Mouse (Mus musculus): ENCODE data around the gene Hdc. TPM values are rescaled to one million over a fixed set of nuclear protein-coding genes. Genes with fewer than 3 reads are reported as not detected.

The Hdc gene
- polyA plus RNA-seq (2014; fragmentation: Nextera tagmentation; extraction: Ambion mirVana): 1.2 and 1.6 TPM in 2 replicates

DNA sequence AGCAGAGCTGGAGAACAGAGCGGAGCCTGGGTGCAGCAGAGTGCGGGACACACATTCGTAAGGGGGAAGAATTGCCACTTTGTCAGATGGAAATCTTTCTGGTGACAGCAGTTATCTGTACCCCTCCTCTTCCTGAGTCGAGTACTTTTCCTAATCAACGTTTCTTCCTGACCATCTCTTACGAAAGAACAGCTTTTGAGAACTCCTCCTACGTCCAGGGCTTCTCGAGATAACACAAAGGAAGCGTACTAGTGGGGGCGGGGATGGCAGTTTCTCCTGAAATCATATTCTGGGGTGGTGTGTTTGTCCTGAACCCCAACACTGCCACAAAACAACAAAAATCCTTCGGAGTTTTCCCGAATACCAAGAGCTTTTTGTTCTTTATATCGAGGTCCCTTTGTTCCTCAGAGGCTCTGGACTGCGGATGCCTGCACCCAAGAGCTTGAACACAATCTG is at the start of gene Hdc:
Gene Hdc, minus strand, starts transcription at position 51 of the 456 bp plus-strand sequence.
- Histone ChIP-seq H3K9ac (ENCODE audit: low read length) (no peak within 1 kb of the TSS), H3K4me2 (ENCODE audit: low read length) (no peak within 1 kb of the TSS), H3K9me3 (ENCODE audit: control insufficient read depth, low read length) (no peaks in the 10 kb centered on the region), H3K4me1 (replicated peaks; ENCODE audit: control insufficient read depth, insufficient read depth, low read length) (no peaks in the 10 kb centered on the region), H3K4me3 (ENCODE audit: low read depth, low read length) (no peak within 1 kb of the TSS), H3K27ac (ENCODE audit: low read depth) (no peak within 1 kb of the TSS), H3K27me3 (replicated peaks; ENCODE audit: control insufficient read depth, insufficient read depth, low read length) (no peaks in the 10 kb centered on the region), H3K36me3 (ENCODE audit: control insufficient read depth, insufficient read depth, low read length) (no peaks in the 10 kb centered on the region)
- WGBS: 69% methylated on average over 14 of the region's 14 CpGs
- ATAC-seq (replicated peaks; ENCODE audit: low FRiP score, low TSS enrichment, low read depth): no peak
- no peak for DNase-seq (ENCODE audit: low spot score)

DNA sequence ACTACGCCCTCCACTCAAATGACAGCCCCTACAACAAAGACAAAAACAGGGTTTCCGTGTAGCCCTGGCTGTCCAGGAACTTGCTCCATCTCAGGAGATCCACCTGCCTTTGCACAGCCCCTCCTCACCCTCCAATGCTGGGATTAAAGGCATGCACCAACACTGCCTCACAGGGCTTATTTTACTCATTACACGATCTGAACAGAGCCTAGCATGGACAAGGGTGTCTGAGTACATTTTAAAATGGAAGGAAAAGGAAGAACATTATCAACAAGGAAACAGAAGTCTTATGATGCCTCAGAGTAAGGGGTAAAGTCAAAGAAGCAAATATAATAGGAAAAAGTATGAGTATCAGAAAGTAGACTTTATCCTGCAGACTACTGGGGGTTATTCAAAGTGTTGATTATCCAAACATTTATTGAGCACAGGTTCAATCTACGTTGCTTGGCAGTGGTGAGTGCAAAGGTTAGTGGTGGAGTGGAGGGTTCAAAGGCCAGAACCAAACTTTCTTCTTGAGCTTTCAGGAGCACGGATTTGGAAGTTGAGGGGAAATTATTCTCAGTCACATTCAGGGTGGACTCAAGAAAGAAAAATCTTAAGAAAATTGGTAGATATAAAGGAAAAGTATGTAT is 49.6 kb upstream of the Hdc start:
- no peaks in the 10 kb centered on the region for H3K27me3 ChIP-seq (replicated peaks; ENCODE audit: control insufficient read depth, insufficient read depth, low read length)
- no peak overlapping the region for H3K9ac ChIP-seq (ENCODE audit: low read length)
- DNase-seq (ENCODE audit: low spot score): no peak
- no peaks in the 10 kb centered on the region for H3K36me3 ChIP-seq (ENCODE audit: control insufficient read depth, insufficient read depth, low read length)
- peaks cover 19% of the 10 kb centered on the region for H3K4me1 ChIP-seq (replicated peaks; ENCODE audit: control insufficient read depth, insufficient read depth, low read length)
- ATAC-seq (replicated peaks; ENCODE audit: low FRiP score, low TSS enrichment, low read depth): no peak
- 85% methylated on average over 5 of the region's 5 CpGs for WGBS
- no peak overlapping the region for H3K4me2 ChIP-seq (ENCODE audit: low read length)
- H3K4me3 ChIP-seq (ENCODE audit: low read depth, low read length): no peak overlapping the region
- H3K9me3 ChIP-seq (ENCODE audit: control insufficient read depth, low read length): no peaks in the 10 kb centered on the region
- H3K27ac ChIP-seq (ENCODE audit: low read depth): no peak overlapping the region

- Histone ChIP-seq H3K4me1 (replicated peaks; ENCODE audit: control insufficient read depth, insufficient read depth, low read length) (0 out of 2 replicates have a peak, but pooled peaks cover 3% of the 10 kb centered on the region), H3K4me3 (ENCODE audit: low read depth, low read length) (no peak overlapping the region), H3K9me3 (ENCODE audit: control insufficient read depth, low read length) (no peaks in the 10 kb centered on the region), H3K36me3 (ENCODE audit: control insufficient read depth, insufficient read depth, low read length) (no peaks in the 10 kb centered on the region), H3K27me3 (replicated peaks; ENCODE audit: control insufficient read depth, insufficient read depth, low read length) (no peaks in the 10 kb centered on the region), H3K4me2 (ENCODE audit: low read length) (no peak overlapping the region), H3K27ac (ENCODE audit: low read depth) (no peak overlapping the region), H3K9ac (ENCODE audit: low read length) (no peak overlapping the region)
- WGBS: 90% methylated on average over 3 of the region's 3 CpGs
- ATAC-seq (replicated peaks; ENCODE audit: low FRiP score, low TSS enrichment, low read depth) (no peak), DNase-seq (ENCODE audit: low spot score) (no peak)
Observed at GRCm38 (mm10) chr2:126665984-126666383, 46.9 kb upstream of the Hdc start.

DNA sequence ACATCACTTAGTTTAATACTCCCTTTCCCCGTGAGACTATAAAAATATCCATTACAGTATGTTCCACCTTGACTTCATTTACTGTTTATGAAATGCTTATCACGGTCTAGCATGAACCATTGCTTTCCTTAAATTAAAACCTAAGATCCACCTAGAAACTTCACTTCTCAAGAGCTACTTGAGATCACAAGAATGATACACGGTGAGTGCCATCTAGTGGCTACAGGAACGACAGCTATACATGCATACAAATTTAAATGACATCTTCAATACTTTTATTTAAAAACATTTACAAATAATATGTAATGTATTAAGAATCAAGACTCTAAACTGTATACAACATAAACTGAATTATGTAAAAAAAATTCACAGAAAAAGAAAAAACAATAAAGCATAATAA is 44.4 kb upstream of the Hdc start:
- H3K4me2 ChIP-seq (ENCODE audit: low read length): no peak overlapping the region
- WGBS: 57% methylated on average over 4 of the region's 4 CpGs
- no peaks in the 10 kb centered on the region for H3K9me3 ChIP-seq (ENCODE audit: control insufficient read depth, low read length)
- DNase-seq (ENCODE audit: low spot score) (no peak), ATAC-seq (replicated peaks; ENCODE audit: low FRiP score, low TSS enrichment, low read depth) (no peak)
- H3K27me3 ChIP-seq (replicated peaks; ENCODE audit: control insufficient read depth, insufficient read depth, low read length): no peaks in the 10 kb centered on the region
- H3K4me1 ChIP-seq (replicated peaks; ENCODE audit: control insufficient read depth, insufficient read depth, low read length): no peaks in the 10 kb centered on the region
- no peak overlapping the region for H3K27ac ChIP-seq (ENCODE audit: low read depth)
- no peaks in the 10 kb centered on the region for H3K36me3 ChIP-seq (ENCODE audit: control insufficient read depth, insufficient read depth, low read length)
- no peak overlapping the region for H3K4me3 ChIP-seq (ENCODE audit: low read depth, low read length)
- no peak overlapping the region for H3K9ac ChIP-seq (ENCODE audit: low read length)

DNA sequence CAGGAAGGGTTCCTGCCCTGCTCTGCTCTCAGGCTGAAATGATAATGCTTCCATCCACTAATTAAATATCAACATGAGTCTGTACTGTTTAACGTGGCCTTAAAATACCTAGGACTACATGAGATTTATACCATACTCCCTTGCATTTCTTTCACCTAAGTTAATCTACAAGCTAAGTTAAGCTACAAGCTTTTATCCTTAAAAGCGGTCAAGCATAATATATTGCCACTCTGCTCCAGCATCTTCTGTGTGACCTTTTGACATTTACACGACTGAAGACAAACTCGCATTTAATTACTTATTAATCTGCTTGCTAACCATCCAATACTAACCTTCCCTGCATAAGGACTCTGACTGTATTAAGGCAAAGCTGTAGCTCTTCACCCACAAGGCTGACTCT is 33.8 kb upstream of the Hdc start:
- Histone ChIP-seq H3K36me3 (ENCODE audit: control insufficient read depth, insufficient read depth, low read length) (peaks cover 80% of the 10 kb centered on the region), H3K27me3 (replicated peaks; ENCODE audit: control insufficient read depth, insufficient read depth, low read length) (no peaks in the 10 kb centered on the region), H3K27ac (ENCODE audit: low read depth) (no peak overlapping the region), H3K4me3 (ENCODE audit: low read depth, low read length) (no peak overlapping the region), H3K9me3 (ENCODE audit: control insufficient read depth, low read length) (no peaks in the 10 kb centered on the region), H3K9ac (ENCODE audit: low read length) (no peak overlapping the region), H3K4me1 (replicated peaks; ENCODE audit: control insufficient read depth, insufficient read depth, low read length) (no peaks in the 10 kb centered on the region), H3K4me2 (ENCODE audit: low read length) (no peak overlapping the region)
- no peak for DNase-seq (ENCODE audit: low spot score)
- WGBS: 76% methylated on average over 4 of the region's 4 CpGs
- ATAC-seq (replicated peaks; ENCODE audit: low FRiP score, low TSS enrichment, low read depth): no peak

- no peak for ATAC-seq (replicated peaks; ENCODE audit: low FRiP score, low TSS enrichment, low read depth)
- Histone ChIP-seq H3K9ac (ENCODE audit: low read length) (no peak overlapping the region), H3K36me3 (ENCODE audit: control insufficient read depth, insufficient read depth, low read length) (peaks cover 83% of the 10 kb centered on the region), H3K4me2 (ENCODE audit: low read length) (no peak overlapping the region), H3K27ac (ENCODE audit: low read depth) (no peak overlapping the region), H3K4me1 (replicated peaks; ENCODE audit: control insufficient read depth, insufficient read depth, low read length) (no peaks in the 10 kb centered on the region), H3K9me3 (ENCODE audit: control insufficient read depth, low read length) (no peaks in the 10 kb centered on the region), H3K4me3 (ENCODE audit: low read depth, low read length) (no peak overlapping the region), H3K27me3 (replicated peaks; ENCODE audit: control insufficient read depth, insufficient read depth, low read length) (no peaks in the 10 kb centered on the region)
- WGBS: 88% methylated on average over 3 of the region's 3 CpGs
- no peak for DNase-seq (ENCODE audit: low spot score)
Observed at GRCm38 (mm10) chr2:126647762-126648161, 28.7 kb upstream of the Hdc start.

DNA sequence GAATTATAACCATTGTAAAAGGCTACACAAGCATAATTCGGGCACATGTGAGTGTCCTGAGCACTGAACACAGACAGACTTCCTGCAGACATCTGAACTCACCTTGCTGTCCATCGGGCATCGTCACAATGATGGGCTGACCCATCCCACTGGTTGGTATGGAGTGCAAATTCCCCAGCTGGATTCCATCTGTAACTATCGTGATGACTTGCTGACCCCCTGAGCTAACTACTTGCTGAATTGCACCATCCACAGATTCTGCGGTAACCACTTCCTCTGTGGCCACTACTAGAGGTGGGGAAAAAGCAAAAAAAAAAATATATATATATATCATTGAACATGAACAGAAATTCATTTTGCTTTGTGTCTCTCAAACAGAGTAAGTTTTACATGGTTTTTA is 27.4 kb upstream of the Hdc start:
- no peak overlapping the region for H3K4me2 ChIP-seq (ENCODE audit: low read length)
- no peaks in the 10 kb centered on the region for H3K9me3 ChIP-seq (ENCODE audit: control insufficient read depth, low read length)
- no peak for ATAC-seq (replicated peaks; ENCODE audit: low FRiP score, low TSS enrichment, low read depth)
- H3K27ac ChIP-seq (ENCODE audit: low read depth): no peak overlapping the region
- WGBS: 88% methylated on average over 5 of the region's 5 CpGs
- H3K4me1 ChIP-seq (replicated peaks; ENCODE audit: control insufficient read depth, insufficient read depth, low read length): no peaks in the 10 kb centered on the region
- H3K4me3 ChIP-seq (ENCODE audit: low read depth, low read length): no peak overlapping the region
- no peaks in the 10 kb centered on the region for H3K27me3 ChIP-seq (replicated peaks; ENCODE audit: control insufficient read depth, insufficient read depth, low read length)
- no peak for DNase-seq (ENCODE audit: low spot score)
- H3K9ac ChIP-seq (ENCODE audit: low read length): no peak overlapping the region
- peaks cover 77% of the 10 kb centered on the region for H3K36me3 ChIP-seq (ENCODE audit: control insufficient read depth, insufficient read depth, low read length)

- no peak overlapping the region for H3K27ac ChIP-seq (ENCODE audit: low read depth)
- no peak for DNase-seq (ENCODE audit: low spot score)
- no peaks in the 10 kb centered on the region for H3K9me3 ChIP-seq (ENCODE audit: control insufficient read depth, low read length)
- no peaks in the 10 kb centered on the region for H3K4me1 ChIP-seq (replicated peaks; ENCODE audit: control insufficient read depth, insufficient read depth, low read length)
- no peaks in the 10 kb centered on the region for H3K27me3 ChIP-seq (replicated peaks; ENCODE audit: control insufficient read depth, insufficient read depth, low read length)
- 95% methylated on average over 1 of the region's 1 CpGs for WGBS
- peaks cover 79% of the 10 kb centered on the region for H3K36me3 ChIP-seq (ENCODE audit: control insufficient read depth, insufficient read depth, low read length)
- no peak overlapping the region for H3K4me2 ChIP-seq (ENCODE audit: low read length)
- H3K4me3 ChIP-seq (ENCODE audit: low read depth, low read length): no peak overlapping the region
- no peak for ATAC-seq (replicated peaks; ENCODE audit: low FRiP score, low TSS enrichment, low read depth)
- no peak overlapping the region for H3K9ac ChIP-seq (ENCODE audit: low read length)
Observed at GRCm38 (mm10) chr2:126644768-126645167, 25.7 kb upstream of the Hdc start.

DNA sequence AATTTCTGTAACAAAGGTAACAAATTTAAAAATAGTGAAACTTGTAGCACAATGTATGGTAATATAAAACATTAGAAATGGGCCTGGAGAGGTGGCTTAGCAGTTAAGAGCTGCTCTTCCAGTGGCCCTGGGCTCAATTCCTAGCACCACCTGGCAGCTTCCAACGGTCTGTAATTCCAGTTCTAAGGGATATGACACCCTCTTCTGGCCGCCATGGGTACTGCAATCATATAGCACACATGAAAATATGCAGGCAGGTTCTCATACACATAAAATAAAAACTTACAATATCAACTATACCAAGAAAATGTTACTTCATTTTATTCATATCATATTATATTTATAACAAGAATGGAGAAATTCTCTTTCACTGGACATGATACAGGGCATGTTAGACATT is 21.2 kb upstream of the Hdc start:
- H3K27ac ChIP-seq (ENCODE audit: low read depth): no peak overlapping the region
- H3K4me3 ChIP-seq (ENCODE audit: low read depth, low read length): no peak overlapping the region
- DNase-seq (ENCODE audit: low spot score) (no peak), ATAC-seq (replicated peaks; ENCODE audit: low FRiP score, low TSS enrichment, low read depth) (no peak)
- H3K9me3 ChIP-seq (ENCODE audit: control insufficient read depth, low read length): no peaks in the 10 kb centered on the region
- H3K4me1 ChIP-seq (replicated peaks; ENCODE audit: control insufficient read depth, insufficient read depth, low read length): no peaks in the 10 kb centered on the region
- no peaks in the 10 kb centered on the region for H3K27me3 ChIP-seq (replicated peaks; ENCODE audit: control insufficient read depth, insufficient read depth, low read length)
- no peak overlapping the region for H3K9ac ChIP-seq (ENCODE audit: low read length)
- peaks cover 71% of the 10 kb centered on the region for H3K36me3 ChIP-seq (ENCODE audit: control insufficient read depth, insufficient read depth, low read length)
- H3K4me2 ChIP-seq (ENCODE audit: low read length): no peak overlapping the region
- WGBS: 88% methylated on average over 2 of the region's 2 CpGs

All from intestine, embryonic 14.5 days (tissue).